Mouse (Mus musculus): ENCODE results near the gene Rasa4.

DNA sequence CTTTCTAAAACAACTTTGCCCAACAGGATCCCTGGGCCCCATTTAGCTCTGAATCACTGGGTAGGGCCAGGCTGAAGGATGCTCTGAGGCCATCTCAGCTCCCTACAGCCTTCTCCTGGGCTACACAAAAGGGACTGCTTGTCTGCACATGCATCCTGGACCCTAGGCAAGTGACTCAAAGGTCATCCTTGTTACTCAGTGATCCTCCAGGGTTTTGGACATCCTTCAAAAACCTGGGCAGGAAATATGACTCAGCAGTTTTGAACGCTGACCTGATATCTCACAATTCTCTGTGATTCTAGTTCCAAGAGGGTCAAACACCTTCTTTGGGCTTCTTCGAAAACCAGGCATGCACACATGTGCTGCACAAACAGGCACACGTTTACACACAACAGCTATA is 25.3 kb downstream of the Rasa4 start:
- TF ChIP-seq POLR2A (IDR thresholded peaks at IDR 0.05; ENCODE audit: borderline replicate concordance, insufficient read depth, low read length) (no peak), CTCF (IDR thresholded peaks at IDR 0.05; ENCODE audit: borderline replicate concordance, insufficient read depth, low read depth, low read length) (no peak)

Measured in cerebellum, adult 2 months (tissue).